Mouse (Mus musculus): ENCODE results near the gene BC051142.
"Not testable (repeated sequence)": the region's sequence is repeated elsewhere in the genome, so short reads cannot be mapped to it uniquely, and the experiment has no call there.

BC051142 gene

DNA sequence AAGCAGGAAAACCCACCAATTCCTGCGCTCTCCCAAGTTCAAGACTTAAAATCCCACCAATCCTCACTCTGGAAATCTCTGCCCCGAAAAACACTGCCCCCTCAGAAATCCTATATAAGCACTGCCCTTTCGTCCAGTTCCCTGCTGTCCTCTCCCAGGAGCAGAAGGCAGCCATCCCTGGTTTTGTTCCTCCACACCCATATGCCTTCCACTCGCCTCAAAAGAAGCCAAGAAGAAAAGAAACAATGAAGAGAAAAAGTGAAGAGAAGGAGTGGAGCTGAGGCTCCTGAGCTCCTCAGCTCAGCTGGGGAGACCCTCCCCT lies 735 bp downstream of the BC051142 start:
- no peak for DNase-seq (ENCODE audit: low spot score)

DNA sequence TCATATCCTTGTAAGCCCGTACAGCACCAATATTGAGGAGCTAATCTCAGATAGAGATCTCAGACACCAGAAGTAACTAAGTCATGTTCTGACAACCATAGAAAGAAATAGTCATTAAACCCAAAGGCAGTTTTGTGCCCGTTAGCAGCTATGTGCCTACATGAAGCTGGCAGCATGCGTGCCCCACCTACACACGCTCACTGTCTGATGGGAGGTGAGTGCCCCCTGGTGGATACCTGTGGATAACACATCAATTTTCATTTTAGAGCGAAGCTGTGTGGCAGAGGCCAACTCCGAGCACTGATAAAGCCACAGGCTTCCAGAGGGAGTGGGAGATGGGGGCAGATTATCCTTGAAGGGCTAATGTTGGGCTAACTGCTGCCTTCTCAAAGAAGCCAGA lies 12.5 kb downstream of the BC051142 start:
- DNase-seq (ENCODE audit: low spot score): no peak

GRCm38 (mm10) chr17:34420014-34420413 lies 21.4 kb downstream of the BC051142 start:
- DNase-seq (ENCODE audit: low spot score): no peak

DNA sequence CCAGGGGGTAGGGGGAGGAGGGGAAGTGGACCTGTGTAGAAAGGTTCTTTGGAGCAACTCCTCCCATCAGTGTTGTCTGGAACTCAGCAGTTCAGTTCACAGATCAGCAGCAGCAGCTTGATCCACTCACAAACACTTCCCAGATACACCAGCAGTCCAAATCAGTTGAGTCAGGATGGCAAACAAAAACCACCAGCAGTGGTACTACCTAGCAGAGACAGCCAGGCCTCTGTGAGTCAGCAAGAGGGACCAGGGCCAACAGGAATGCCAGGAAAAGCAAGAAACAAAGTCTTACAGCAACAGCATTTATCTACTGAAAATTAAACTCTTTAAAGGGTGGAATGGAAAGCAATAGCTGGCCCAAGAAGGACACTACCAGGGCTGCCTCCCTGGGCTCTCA lies 29.0 kb downstream of the BC051142 start:
- DNase-seq (ENCODE audit: low spot score): no peak

- no peak for DNase-seq (ENCODE audit: low spot score)
Measured at GRCm38 (mm10) chr17:34437120-34437519, 38.5 kb downstream of the BC051142 start.

GRCm38 (mm10) chr17:34437606-34438005 lies 39.0 kb downstream of the BC051142 start:
- no peak for DNase-seq (ENCODE audit: low spot score)

DNA sequence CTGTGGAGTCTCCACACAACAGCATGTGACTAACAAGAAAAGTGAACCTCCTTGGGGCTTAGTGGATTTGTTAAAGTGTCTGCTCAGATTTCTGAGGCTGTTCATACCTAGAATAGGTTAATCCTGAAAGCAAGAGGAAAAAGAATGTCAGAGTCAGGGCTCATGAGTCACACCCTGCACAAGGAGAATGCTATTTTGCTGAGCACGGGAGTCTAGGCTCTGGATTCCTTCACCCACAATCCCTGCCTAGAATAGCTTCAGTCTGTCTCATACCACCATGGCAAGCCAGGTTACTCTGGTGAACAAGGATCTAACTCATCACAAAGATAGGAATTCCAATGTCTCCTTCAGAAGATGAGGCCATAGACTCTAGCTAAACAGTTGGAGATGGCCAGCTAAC lies 40.0 kb downstream of the BC051142 start:
- no peak for DNase-seq (ENCODE audit: low spot score)

- no peak for DNase-seq (ENCODE audit: low spot score)
Measured at GRCm38 (mm10) chr17:34439795-34440194, 41.2 kb downstream of the BC051142 start.

- no peak for DNase-seq (ENCODE audit: low spot score)
Measured at GRCm38 (mm10) chr17:34441990-34442389, 43.4 kb downstream of the BC051142 start.

DNA sequence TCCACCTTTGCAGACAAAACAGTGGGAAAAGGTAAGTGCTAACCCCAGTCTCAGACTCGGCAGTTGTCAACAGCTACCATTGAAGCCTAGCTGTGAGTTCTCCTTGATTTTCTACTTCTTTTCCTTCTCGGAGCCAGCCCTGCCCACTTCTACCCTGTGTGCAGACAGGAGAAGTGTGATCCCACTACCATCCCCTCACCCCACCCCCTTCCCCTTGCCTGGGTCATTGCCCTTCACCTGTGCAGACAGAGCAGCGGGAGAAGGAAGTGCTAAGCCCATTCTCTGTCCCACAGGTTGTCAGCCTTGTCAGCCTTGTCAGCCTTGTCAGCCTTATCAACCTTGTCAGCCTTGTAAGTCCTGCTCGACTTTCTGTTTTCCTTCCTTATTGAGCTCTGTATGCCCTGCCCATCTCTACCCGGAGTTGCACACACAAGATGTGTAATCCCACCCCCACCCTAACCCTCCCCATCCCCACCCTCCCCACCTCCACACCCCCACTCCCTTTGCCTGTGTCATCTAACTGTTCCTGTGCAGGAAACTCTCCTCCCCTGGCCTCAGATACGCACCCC lies 49.9 kb downstream of the BC051142 start:
- DNase-seq (ENCODE audit: low spot score): no peak

GRCm38 (mm10) chr17:34457668-34458067 lies 59.0 kb downstream of the BC051142 start:
- no peak for DNase-seq (ENCODE audit: low spot score)

DNA sequence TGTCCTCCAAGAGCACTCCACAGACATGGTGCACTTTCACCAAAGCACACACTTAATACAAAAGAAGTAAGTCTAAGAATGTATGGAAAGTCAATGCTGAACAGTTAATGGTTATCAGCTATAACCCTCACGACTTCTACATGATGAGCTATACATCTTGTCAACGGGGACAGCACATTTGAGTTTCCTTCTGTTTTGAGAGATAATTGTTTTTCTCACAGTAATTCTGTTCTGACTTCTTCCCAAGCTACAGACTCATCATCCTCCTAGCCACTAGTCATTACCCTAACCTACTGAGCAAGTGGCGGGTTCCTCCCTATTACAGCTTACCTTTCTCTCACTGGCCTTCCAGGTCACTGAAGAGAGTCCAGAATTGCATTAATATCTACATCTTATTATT lies 60.6 kb downstream of the BC051142 start:
- no peak for DNase-seq (ENCODE audit: low spot score)

GRCm38 (mm10) chr17:34465906-34466305 lies 67.3 kb downstream of the BC051142 start:
- DNase-seq (ENCODE audit: low spot score): not testable (repeated sequence)

GRCm38 (mm10) chr17:34470491-34470890 lies 71.9 kb downstream of the BC051142 start:
- DNase-seq (ENCODE audit: low spot score): no peak

DNA sequence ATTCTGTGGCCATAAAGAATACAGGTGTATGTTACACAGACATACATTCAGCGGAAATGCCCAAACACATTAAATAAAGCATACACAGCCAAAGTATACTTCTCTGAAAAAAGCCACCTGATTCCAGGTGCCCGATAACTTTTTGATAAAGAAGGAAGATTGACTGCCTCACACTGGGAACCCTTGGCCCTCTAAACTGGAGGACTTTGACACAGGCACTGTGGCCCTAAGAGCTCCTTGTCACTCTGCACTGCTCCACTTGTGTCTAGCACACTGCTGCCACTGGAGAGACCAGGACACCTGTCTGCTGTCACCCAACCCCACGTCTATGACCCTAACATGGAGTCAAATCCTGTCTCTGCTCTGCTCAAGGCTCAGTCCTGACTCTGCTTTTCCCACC lies 76.4 kb downstream of the BC051142 start:
- no peak for DNase-seq (ENCODE audit: low spot score)

DNA sequence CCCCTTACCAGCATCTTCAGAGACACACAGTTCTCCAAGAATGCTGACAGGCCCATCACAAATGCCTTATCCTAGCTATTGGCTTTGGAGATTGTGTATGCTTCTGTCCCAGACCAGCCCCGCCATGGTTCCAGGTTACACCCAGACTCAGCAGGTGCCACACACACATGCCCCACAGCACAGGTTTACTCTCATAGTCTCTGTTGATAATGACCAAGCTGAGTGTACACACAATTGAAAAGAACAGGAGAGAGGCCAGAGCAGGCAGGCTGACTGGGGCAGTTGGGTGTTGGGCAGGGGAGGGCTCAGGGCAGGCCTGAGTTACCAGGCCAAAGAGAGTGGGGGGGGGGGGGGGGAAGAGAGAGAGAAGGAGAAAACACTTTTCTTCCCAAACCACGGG lies 77.8 kb downstream of the BC051142 start:
- DNase-seq (ENCODE audit: low spot score): no peak

GRCm38 (mm10) chr17:34477238-34478013 lies 78.8 kb downstream of the BC051142 start, which contains the start of gene Btnl4:
TSS of gene Btnl4 (minus strand) at chr17:34477318.
- DNase-seq (ENCODE audit: low spot score): not testable (repeated sequence)

DNA sequence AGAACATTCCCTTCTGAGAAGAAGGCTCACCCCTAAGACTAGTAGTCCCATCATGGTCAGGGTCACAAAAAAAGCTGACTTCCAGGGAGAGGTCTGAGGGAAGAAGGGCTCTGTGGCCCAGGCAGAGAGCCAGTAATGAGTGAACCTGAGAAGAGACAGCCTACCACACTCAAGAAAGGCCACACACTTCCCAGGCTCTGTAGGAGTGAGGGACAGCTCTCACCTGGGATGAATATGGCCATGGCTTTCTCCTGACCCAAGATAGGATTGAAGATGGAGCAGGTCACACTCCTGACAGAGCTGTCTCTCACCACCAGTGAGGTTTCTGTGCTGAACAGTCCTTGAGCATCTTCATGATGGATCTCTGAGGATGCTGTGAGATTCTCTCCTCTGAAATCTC lies 94.2 kb downstream of the BC051142 start:
- no peak for DNase-seq (ENCODE audit: low spot score)

- DNase-seq (ENCODE audit: low spot score): not testable (repeated sequence)
Measured at GRCm38 (mm10) chr17:34495156-34495555, 96.5 kb downstream of the BC051142 start.

DNA sequence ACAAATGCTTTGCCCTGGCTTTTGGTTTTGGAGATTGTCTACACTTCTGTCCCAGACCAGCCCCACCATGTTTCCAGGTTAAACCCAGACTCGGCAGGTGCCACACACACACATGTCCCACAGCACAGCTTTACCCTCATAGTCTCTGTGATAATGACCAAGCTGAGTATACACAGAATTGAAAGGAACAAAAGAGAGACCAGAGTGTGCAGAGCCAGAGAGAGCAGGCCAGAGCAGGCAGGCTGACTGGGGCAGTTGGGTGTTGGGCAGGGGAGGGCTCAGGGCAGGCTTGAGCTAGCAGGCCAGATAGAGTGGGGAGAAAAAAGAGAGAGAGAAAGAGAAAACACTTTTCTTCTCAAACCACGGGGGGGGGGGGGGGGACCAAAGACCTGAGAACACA lies 97.9 kb downstream of the BC051142 start:
- DNase-seq (ENCODE audit: low spot score): no peak

DNA sequence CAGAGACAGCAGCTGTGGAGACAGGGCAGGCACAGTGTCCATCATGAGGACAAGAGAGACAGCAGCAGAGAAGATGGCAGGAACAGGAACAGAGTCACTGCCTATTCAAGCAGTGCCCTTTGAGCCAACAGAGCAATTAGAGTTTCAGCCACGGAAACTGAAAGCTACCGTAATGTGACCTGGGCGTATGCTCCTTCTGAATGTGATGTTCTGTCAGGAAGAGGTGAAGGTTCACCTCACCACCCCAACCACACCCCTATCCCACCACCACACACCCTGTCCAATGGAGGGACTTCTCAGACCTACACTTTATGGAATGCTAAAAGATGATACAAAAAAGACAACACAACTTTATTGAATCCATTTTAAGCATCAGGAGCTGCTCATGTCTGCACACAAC lies 98.7 kb downstream of the BC051142 start:
- DNase-seq (ENCODE audit: low spot score): not testable (repeated sequence)

DNA sequence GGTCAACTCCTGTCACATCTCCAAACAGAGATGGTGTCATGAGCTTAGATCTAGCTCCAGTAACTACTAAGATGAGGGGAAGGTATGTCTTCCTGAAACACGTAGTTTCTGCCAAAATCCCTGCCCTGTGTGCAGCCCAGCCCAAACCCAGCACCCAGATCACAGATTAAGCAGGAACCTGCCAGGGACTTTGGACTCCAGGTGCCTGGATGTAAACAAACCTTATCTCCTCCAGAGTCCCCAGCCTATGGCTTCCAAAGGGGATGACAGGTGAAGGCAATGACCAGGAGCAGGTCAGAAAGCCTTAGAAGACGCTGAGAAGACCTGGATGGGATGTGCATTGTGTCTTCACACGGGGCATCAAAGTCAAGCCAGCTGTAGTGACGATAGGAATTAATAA lies 99.1 kb downstream of the BC051142 start:
- not testable (repeated sequence) for DNase-seq (ENCODE audit: low spot score)

GRCm38 (mm10) chr17:34507591-34507990 lies 109.0 kb downstream of the BC051142 start:
- DNase-seq (ENCODE audit: low spot score): peak; percentile 26

Measured in testis, postnatal 14 days (tissue).